Mouse (Mus musculus): ENCODE results near the gene Rasal3. TPM values are rescaled to one million over a fixed set of nuclear protein-coding genes. Genes with fewer than 3 reads are reported as not detected.

The Rasal3 gene
- polyA plus RNA-seq, 1 experiment: 26.2 TPM

DNA sequence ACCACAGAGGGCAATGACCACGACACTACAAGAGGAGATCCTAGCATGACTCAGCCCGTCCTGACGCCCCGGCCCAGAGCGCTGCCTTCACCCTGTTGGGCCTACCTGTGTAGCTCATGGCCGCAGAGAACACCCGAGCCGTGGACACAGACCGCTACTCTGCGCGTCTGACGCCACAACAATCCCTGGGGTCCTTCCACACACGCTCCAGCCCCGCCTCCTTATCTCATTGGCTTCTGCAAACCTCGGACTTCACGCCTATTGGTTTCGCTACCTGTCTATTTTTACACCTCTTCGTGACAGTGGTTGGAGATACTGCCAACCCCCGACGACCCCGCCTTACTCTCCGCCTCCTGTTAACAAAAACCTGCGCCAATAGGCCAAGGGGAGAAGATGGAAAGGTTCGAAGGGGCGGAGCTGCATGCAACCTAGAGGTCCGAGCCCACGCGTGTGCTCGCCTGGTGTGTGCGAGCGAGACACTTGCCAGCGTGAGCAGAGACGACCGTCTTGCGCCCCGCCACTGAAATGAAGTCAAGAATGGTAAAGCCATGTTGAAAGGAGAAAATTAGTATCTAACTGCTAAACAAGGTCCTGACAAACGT, 52.9 kb downstream of the Rasal3 start, which contains the start of gene Akap8l:
Gene Akap8l (minus strand): TSS at position 226 of the 602 bp plus-strand sequence.
- Histone ChIP-seq H3K4me1 (peaks cover 39% of the 10 kb centered on the region), H3K36me3 (replicated peaks; ENCODE audit: low read length) (peaks cover 42% of the 10 kb centered on the region), H3K27me3 (replicated peaks) (no peaks in the 10 kb centered on the region), H3K4me3 (replicated peaks) (peak within 1 kb of the TSS; percentile 100), H3K9me3 (no peaks in the 10 kb centered on the region)
- TF ChIP-seq FLI1 (IDR thresholded peaks at IDR 0.05; ENCODE audit: low read length) (no peak), GATA1 (IDR thresholded peaks at IDR 0.05; ENCODE audit: borderline replicate concordance, low read length) (no peak)

DNA sequence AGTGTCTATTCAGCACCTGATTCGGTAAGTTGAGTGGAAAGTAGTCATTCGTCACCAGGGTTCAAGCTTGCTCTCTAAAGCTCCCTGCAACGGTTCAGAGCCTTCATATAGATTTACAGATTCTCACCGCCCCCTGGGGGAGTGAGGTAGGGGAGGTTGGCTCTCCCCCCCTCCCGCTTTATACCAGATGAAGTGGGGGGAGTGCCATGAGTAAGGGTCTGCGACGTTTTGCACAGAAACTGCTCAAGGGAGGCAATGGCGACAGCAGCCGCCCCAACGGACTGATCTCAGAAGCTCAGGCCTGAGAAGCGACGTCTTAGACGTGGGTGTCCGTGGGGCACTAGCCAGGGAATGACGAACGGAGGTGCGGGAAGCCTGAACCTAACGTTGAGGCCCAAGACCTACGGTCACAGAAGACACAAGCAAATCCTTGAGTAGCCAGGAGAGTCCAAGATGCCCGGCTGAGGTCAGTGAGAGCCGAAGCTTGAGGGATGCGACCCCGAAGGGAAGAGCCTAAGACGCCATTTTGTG, 53.5 kb downstream of the Rasal3 start:
- H3K4me3 ChIP-seq (replicated peaks): peak overlapping the region; percentile 100
- TF ChIP-seq FLI1 (IDR thresholded peaks at IDR 0.05; ENCODE audit: low read length) (no peak), GATA1 (IDR thresholded peaks at IDR 0.05; ENCODE audit: borderline replicate concordance, low read length) (no peak)
- peaks cover 42% of the 10 kb centered on the region for H3K36me3 ChIP-seq (replicated peaks; ENCODE audit: low read length)
- no peaks in the 10 kb centered on the region for H3K27me3 ChIP-seq (replicated peaks)
- H3K9me3 ChIP-seq: no peaks in the 10 kb centered on the region
- peaks cover 42% of the 10 kb centered on the region for H3K4me1 ChIP-seq

DNA sequence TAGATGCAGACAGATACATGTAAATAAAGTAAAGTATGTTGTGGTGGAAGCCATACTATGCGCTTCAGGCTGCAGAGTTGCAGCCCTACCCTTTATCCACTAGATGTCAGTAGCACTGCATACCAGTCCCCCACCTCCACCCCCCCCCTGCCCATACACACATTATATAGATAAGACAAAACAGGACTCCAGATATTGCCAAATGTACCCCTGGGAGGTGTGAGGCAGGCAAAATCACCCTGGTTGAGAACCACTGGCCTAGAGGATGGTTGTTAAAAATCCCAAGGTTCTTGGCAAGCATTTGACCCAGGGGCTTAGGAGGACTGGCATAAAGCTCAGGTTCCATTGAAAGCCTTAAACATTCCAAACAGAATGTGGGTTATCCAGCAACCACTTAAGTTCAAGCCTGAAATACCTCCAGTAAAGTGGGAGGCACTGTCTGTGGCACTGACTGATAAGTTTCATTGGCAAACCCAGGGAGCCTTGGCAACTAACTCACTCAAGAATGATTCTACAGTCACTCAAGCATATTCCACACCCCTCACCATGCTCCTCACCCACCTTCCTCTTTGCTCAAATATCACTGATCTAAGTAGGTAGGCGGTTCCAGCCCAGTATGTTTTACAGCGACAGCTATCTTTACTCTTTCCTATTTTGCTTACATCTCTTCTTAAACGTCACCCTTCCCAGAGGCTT, 54.2 kb downstream of the Rasal3 start:
- H3K36me3 ChIP-seq (replicated peaks; ENCODE audit: low read length): peaks cover 42% of the 10 kb centered on the region
- no peaks in the 10 kb centered on the region for H3K27me3 ChIP-seq (replicated peaks)
- TF ChIP-seq FLI1 (IDR thresholded peaks at IDR 0.05; ENCODE audit: low read length) (no peak), GATA1 (IDR thresholded peaks at IDR 0.05; ENCODE audit: borderline replicate concordance, low read length) (no peak)
- H3K4me3 ChIP-seq (replicated peaks): peak overlapping the region; percentile 100
- peaks cover 44% of the 10 kb centered on the region for H3K4me1 ChIP-seq
- H3K9me3 ChIP-seq: no peaks in the 10 kb centered on the region

DNA sequence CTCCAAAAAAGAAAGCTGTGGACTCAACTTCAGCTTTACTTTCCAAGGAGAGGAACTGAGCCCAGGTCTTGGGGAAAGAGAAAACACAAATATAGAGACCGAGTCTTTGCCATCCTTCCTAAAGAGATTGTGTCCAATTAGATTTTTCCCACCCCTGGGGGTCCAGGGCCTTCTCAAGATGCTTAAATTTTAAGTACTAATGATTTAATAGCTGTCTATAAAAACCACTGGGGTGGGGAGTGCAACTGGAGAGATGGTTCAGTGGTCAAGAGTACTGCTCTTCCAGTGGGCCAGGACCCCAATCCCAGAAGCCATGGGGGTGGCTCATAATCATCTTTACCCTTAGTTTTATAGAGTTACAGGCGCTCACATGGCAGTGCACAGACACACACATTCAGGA, 55.0 kb downstream of the Rasal3 start:
- TF ChIP-seq FLI1 (IDR thresholded peaks at IDR 0.05; ENCODE audit: low read length) (no peak), GATA1 (IDR thresholded peaks at IDR 0.05; ENCODE audit: borderline replicate concordance, low read length) (no peak)
- H3K9me3 ChIP-seq: no peaks in the 10 kb centered on the region
- peak overlapping the region; percentile 47 for H3K4me3 ChIP-seq (replicated peaks)
- no peaks in the 10 kb centered on the region for H3K27me3 ChIP-seq (replicated peaks)
- H3K36me3 ChIP-seq (replicated peaks; ENCODE audit: low read length): peaks cover 42% of the 10 kb centered on the region
- peaks cover 43% of the 10 kb centered on the region for H3K4me1 ChIP-seq

DNA sequence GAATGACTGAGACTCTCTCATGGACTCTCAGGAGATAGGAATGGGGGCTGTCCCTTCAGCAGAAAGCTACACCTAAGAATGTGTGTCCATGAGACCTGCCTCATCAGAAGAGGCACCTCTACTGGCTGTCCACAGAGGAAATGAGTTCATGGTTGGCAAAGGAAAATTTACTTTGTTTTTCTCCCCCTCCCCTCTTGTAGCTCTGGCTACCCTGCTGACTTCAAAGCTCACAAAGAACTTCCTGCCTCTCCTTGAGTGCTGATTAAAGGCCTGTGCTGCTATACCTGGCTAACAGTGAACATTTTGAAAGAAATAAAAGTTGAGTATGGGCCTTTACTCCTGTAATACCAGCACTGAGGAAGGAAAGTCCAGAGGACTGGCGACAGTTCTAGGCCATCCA, 62.3 kb downstream of the Rasal3 start:
- Histone ChIP-seq H3K27me3 (replicated peaks) (no peaks in the 10 kb centered on the region), H3K36me3 (replicated peaks; ENCODE audit: low read length) (peaks cover 91% of the 10 kb centered on the region), H3K9me3 (no peaks in the 10 kb centered on the region), H3K4me1 (peaks cover 70% of the 10 kb centered on the region), H3K4me3 (replicated peaks) (peak overlapping the region; percentile 43)
- TF ChIP-seq FLI1 (IDR thresholded peaks at IDR 0.05; ENCODE audit: low read length) (no peak), GATA1 (IDR thresholded peaks at IDR 0.05; ENCODE audit: borderline replicate concordance, low read length) (no peak)

Other genes starting within 250 kb of the Rasal3 start
- gene Notch3, start 236.7 kb downstream of the Rasal3 start, polyA plus RNA-seq (2012; ENCODE audit: insufficient read depth, low replicate concordance): 0.23 and 1.4 TPM in 2 replicates
- not detected in 2 replicates for gene Ephx3, start 214.0 kb downstream of the Rasal3 start, polyA plus RNA-seq (2012; ENCODE audit: insufficient read depth, low replicate concordance)
- 125 and 148 TPM in 2 replicates for gene Brd4, start 118.9 kb downstream of the Rasal3 start, polyA plus RNA-seq (2012; ENCODE audit: insufficient read depth, low replicate concordance)
- gene Akap8, start 82.3 kb downstream of the Rasal3 start, polyA plus RNA-seq (2012; ENCODE audit: insufficient read depth, low replicate concordance): 67.7 and 79.9 TPM in 2 replicates
- gene Akap8l, start 53.0 kb downstream of the Rasal3 start, polyA plus RNA-seq (2012; ENCODE audit: insufficient read depth, low replicate concordance): 93.3 and 157 TPM in 2 replicates
- gene Wiz, start 14.1 kb downstream of the Rasal3 start, polyA plus RNA-seq (2012; ENCODE audit: insufficient read depth, low replicate concordance): 32.7 and 47.1 TPM in 2 replicates
- gene Pglyrp2, start 20.6 kb upstream of the Rasal3 start, polyA plus RNA-seq (2012; ENCODE audit: insufficient read depth, low replicate concordance): 2.0 and 3.2 TPM in 2 replicates
- gene Cyp4f39, start 49.1 kb upstream of the Rasal3 start, polyA plus RNA-seq (2012; ENCODE audit: insufficient read depth, low replicate concordance): not detected in 2 replicates
- 0.67 TPM in 1 of 2 replicates, not detected in the other for gene Cyp4f17, start 102.5 kb upstream of the Rasal3 start, polyA plus RNA-seq (2012; ENCODE audit: insufficient read depth, low replicate concordance)
- gene Cyp4f16, start 133.0 kb upstream of the Rasal3 start, polyA plus RNA-seq (2012; ENCODE audit: insufficient read depth, low replicate concordance): 2.1 and 5.3 TPM in 2 replicates
- gene Cyp4f37, start 217.7 kb upstream of the Rasal3 start, polyA plus RNA-seq (2012; ENCODE audit: insufficient read depth, low replicate concordance): 0.15 TPM in 1 of 2 replicates, not detected in the other